Comparison of ENCODE assay signal across 23 mouse cellular contexts in genomic region chr4:89038906-89039305, GRCm38 (mm10).
DNase-seq lines count a peak whose midpoint lies in the region; TF ChIP-seq lines count a peak whose summit lies in the region.
"Had no signal": no experiment of that assay in that cellular context is flagged by ENCODE, and none has a peak within 500 bp of the region (broad histone marks: within the 10 kb centered on the region; RNA-seq: fewer than 3 reads in every experiment).

No protein-coding gene starts in this region.

- H3K4me3 ChIP-seq in gastrocnemius, adult 2 months = no peak overlapping the region
- H3K4me3 ChIP-seq: embryonic facial prominence, embryonic 15.5 days; hindbrain, embryonic 10.5 days; left cerebral cortex, adult 2 months; limb, embryonic 15.5 days; lung, embryonic 15.5 days; midbrain, embryonic 10.5 days had no signal

- no peak for DNase-seq in gastrocnemius, adult 2 months
- DNase-seq in gastrocnemius, adult 8-10 months (ENCODE audit: low spot score in 2 of 2) = no peak
- DNase-seq in Muller cell, postnatal 12 days (ENCODE audit: inconsistent ontology term) = peak; percentile 87
- peak; percentile 6 for DNase-seq in induced T-regulatory cell, adult 2 months (ENCODE audit: low read depth)
- DNase-seq in urinary bladder, adult 18-20 months (ENCODE audit: low spot score in 2 of 2) = no peak
- DNase-seq in layer of hippocampus, postnatal 10 days (ENCODE audit: low spot score in 2 of 2) = no peak
- DNase-seq in adrenal gland, adult 18-20 months (ENCODE audit: low spot score in 2 of 2) = no peak
- DNase-seq: adrenal gland, adult 2 months; cerebellum, adult 9-11 months; layer of hippocampus, adult 9-11 months; left cerebral cortex, postnatal 4 days; lung, postnatal 36 days; thymus, adult 18-20 months; thymus, postnatal 4 days had no signal

- H3K27ac ChIP-seq in gastrocnemius, adult 2 months = peak overlapping the region; percentile 35; the same call in 1 of the 2 replicates
- H3K27ac ChIP-seq: embryonic facial prominence, embryonic 15.5 days; hindbrain, embryonic 10.5 days; hindbrain, postnatal 0 days; kidney, postnatal 0 days; left cerebral cortex, adult 2 months; limb, embryonic 15.5 days; liver, embryonic 14.5 days; lung, embryonic 15.5 days; midbrain, embryonic 10.5 days had no signal

- TF ChIP-seq CTCF in gastrocnemius, adult 2 months (IDR thresholded peaks at IDR 0.05) = no peak

- intact Hi-C loops in gastrocnemius, adult 2 months (cut with DNase I) = loop anchor here (2.0 kb wide), 1 partner anchor 64 kb away; no protein-coding TSS in a partner anchor

Comparison
In these comparisons a context has a peak if more than half of its experiments do, and no peak if none do; other contexts are left out.
1. DNase-seq: peak in Muller cell, postnatal 12 days (single experiment) and induced T-regulatory cell, adult 2 months (single experiment); none in gastrocnemius, adult 2 months (single experiment), gastrocnemius, adult 8-10 months (0 of 2), urinary bladder, adult 18-20 months (0 of 2), layer of hippocampus, postnatal 10 days (0 of 2) and adrenal gland, adult 18-20 months (0 of 2).